Mouse (Mus musculus): ENCODE data around the gene Hoxd4. TPM values are rescaled to one million over a fixed set of nuclear protein-coding genes. Genes with fewer than 3 reads are reported as not detected.

Hoxd4 gene
- polyA plus RNA-seq, 1 experiment = 91.6 TPM

GRCm38 (mm10) chr2:74726973-74727639 lies 15.4 kb downstream of the Hoxd4 start:
- no peak for DNase-seq (ENCODE audit: low read depth)

GRCm38 (mm10) chr2:74727640-74728302 lies 16.0 kb downstream of the Hoxd4 start:
- DNase-seq (ENCODE audit: low read depth) = no peak

- no peak for DNase-seq (ENCODE audit: low read depth)
Measured at GRCm38 (mm10) chr2:74728303-74728680, 16.6 kb downstream of the Hoxd4 start.

GRCm38 (mm10) chr2:74730331-74730730 lies 18.6 kb downstream of the Hoxd4 start:
- no peak for DNase-seq (ENCODE audit: low read depth)

GRCm38 (mm10) chr2:74731055-74731454 lies 19.3 kb downstream of the Hoxd4 start:
- DNase-seq (ENCODE audit: low read depth) = no peak

- DNase-seq (ENCODE audit: low read depth) = no peak
Measured at GRCm38 (mm10) chr2:74731799-74732512, 20.2 kb downstream of the Hoxd4 start.

- DNase-seq (ENCODE audit: low read depth) = no peak
Measured at GRCm38 (mm10) chr2:74732513-74733316, 21.0 kb downstream of the Hoxd4 start.

- no peak for DNase-seq (ENCODE audit: low read depth)
Measured at GRCm38 (mm10) chr2:74733317-74733661, 21.6 kb downstream of the Hoxd4 start.

- no peak for DNase-seq (ENCODE audit: low read depth)
Measured at GRCm38 (mm10) chr2:74733765-74734164, 22.0 kb downstream of the Hoxd4 start.

GRCm38 (mm10) chr2:74734451-74734850 lies 22.7 kb downstream of the Hoxd4 start:
- no peak for DNase-seq (ENCODE audit: low read depth)

GRCm38 (mm10) chr2:74734996-74735811 lies 23.5 kb downstream of the Hoxd4 start:
- DNase-seq (ENCODE audit: low read depth) = no peak

GRCm38 (mm10) chr2:74735851-74736687 lies 24.3 kb downstream of the Hoxd4 start:
- no peak for DNase-seq (ENCODE audit: low read depth)

- no peak for DNase-seq (ENCODE audit: low read depth)
Measured at GRCm38 (mm10) chr2:74736688-74737577, 25.2 kb downstream of the Hoxd4 start.

GRCm38 (mm10) chr2:74737578-74738070 lies 25.9 kb downstream of the Hoxd4 start:
- no peak for DNase-seq (ENCODE audit: low read depth)

GRCm38 (mm10) chr2:74738623-74739475 lies 27.1 kb downstream of the Hoxd4 start:
- DNase-seq (ENCODE audit: low read depth) = no peak

GRCm38 (mm10) chr2:74739476-74739800 lies 27.7 kb downstream of the Hoxd4 start:
- no peak for DNase-seq (ENCODE audit: low read depth)

GRCm38 (mm10) chr2:74739869-74740268 lies 28.1 kb downstream of the Hoxd4 start:
- no peak for DNase-seq (ENCODE audit: low read depth)
